Mouse (Mus musculus) lung, adult 2 months (tissue): ENCODE measurements around the gene Mea1. TPM values are rescaled to one million over a fixed set of nuclear protein-coding genes. Genes with fewer than 3 reads are reported as not detected.

Source experiments
- DNase-seq: peaks from one replicate; pipeline ENCODE4 v3.0.0; 2022
- H3K4me1 ChIP-seq: fragments of 200-500 bp; 2 replicates; pipeline ENCODE4 v1.6.1; 2011; ENCODE audit warnings: low read length; ENCODE audit not compliant: control insufficient read depth, insufficient read depth
- H3K4me3 ChIP-seq: fragments of 200-500 bp; replicated peaks from 2 replicates; pipeline ENCODE3; 2011; ENCODE audit warnings: low read depth, mild to moderate bottlenecking, control low read depth, low read length; ENCODE audit errors: extremely low read depth
- CTCF ChIP-seq: fragments of 200-500 bp; IDR thresholded peaks from 2 replicates; pipeline ENCODE4 v1.5.1; 2011; ENCODE audit warnings: mild to moderate bottlenecking, low read length, control low read depth; ENCODE audit not compliant: insufficient read depth
- POLR2A ChIP-seq: fragments of 200-500 bp; IDR thresholded peaks from 2 replicates; pipeline ENCODE4 v1.6.1; 2011; ENCODE audit warnings: low read depth, mild to moderate bottlenecking, control low read depth, low read length, borderline replicate concordance; ENCODE audit errors: extremely low read depth
- WGBS: fragments of 180-500 bp; shearing (Covaris S2); methylation state at CpG from one replicate; pipeline ENCODE4 v1.1.7; 2018; 5-methylcytosine and 5-hydroxymethylcytosine counted together
- polyA plus RNA-seq: library from polyadenylated mRNA; depleted of rRNA; stranded (reverse); fragments of >200 nt; gene quantifications from 2 replicates; pipeline ENCODE4 v1.2.3, GENCODE M21; 2012

Gene Mea1
- polyA plus RNA-seq, 1 experiment = 55.7 TPM

DNA sequence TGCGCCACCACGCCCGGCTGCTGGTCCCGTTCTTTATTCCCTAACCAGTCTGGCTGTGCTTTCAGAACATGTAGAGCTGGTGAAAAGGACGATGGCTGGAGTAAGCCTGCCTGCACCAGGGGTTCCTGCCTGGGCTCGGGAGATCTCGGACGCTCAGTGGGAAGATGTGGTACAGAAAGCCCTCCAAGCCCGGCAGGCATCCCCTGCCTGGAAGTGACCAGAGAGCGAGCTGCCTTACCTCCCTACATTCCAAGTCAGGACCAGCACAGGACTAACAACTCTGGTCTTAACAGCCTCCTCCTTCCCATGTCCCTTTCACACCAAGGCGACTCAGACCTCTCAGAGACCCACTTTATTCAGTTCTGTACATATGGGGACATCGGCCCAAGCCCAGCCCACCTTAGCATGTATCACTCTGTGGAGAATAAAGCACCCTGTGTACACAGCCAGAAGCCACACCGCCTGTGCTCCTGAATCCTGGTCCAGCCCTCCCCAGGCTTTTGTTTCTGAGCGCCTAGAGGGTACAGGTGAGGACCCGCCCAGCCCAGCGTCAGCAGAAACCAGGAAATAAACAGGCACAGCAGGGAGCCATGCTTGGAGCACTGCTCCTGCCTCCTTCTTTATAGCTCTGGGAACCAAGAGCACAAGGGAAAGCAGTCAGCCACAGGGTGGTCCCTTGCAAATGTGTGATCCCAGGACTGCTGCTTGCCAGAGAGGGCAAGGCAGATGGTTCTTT, 4.2 kb downstream of the Mea1 start:
- DNase-seq = peak; percentile 13
- TF ChIP-seq POLR2A (no peak), CTCF (no peak)
- no peak overlapping the region for H3K4me3 ChIP-seq
- WGBS = 87% methylated on average over 16 of the region's 16 CpGs
- H3K4me1 ChIP-seq = peaks cover 6% of the 10 kb centered on the region; the same call in 1 of the 2 replicates

DNA sequence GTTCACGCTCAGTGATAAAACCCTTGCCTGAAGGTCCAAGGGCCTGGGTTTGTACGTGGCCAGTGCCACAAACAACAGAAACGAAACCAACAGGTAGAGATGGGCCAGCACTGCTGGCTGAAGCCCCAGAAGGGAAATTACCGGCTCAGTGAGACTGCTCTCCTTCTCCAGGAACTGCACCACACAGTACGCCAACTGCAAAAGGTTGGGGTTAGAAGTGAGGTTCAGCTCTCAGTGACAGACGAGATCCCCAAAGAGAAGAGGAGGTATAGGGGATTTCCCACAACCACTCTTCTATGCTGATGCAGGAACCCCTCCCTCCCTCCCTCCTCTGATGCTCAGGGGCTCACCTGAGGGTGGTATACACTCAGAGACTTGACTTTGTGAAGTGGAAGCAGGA, 7.3 kb downstream of the Mea1 start:
- no peak for DNase-seq
- Histone ChIP-seq H3K4me3 (no peak overlapping the region), H3K4me1 (peaks cover 4% of the 10 kb centered on the region; the same call in 1 of the 2 replicates)
- TF ChIP-seq POLR2A (no peak), CTCF (no peak)
- WGBS = 86% methylated on average over 6 of the region's 6 CpGs

DNA sequence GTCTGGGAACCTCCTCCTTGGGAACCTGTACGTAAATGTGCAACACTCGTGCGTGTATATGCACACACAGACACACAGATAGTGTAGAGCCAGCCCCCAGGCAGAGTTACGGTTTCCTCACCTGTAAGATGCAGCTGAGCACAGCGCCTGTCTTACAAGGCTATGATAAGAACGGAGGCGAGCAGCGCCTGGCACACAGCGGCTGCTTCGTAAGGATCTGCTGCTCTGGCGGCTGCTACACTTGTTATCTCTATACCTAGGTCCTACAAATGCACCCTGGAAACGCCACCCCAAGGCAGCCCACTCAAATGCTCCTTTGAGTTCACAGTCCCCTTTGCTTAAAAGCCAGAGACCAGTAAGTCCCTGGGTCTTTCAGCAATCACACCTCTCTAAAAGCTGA, 12.1 kb downstream of the Mea1 start:
- 87% methylated on average over 12 of the region's 12 CpGs for WGBS

DNA sequence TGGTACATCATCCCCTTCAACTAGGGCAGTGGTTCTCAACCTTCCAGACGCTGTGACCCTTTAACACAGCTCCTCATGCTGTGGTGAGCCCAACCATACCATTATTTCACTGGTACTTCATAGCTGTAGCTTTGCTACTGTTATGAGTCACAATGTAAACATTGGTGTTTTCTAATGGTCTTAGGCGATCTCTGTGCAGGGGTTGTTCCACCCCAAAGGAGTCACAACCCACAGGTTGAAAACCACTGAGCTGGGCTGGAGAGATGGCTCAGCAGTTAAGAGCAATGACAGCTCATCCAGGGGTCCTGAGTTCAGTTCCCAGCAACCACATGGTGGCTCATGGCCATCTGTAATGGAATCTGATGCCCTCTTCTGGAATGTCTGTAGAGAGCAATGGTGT, 12.8 kb downstream of the Mea1 start:
- TF ChIP-seq POLR2A (no peak), CTCF (no peak)
- no peaks in the 10 kb centered on the region for H3K4me1 ChIP-seq
- H3K4me3 ChIP-seq = no peak overlapping the region
- no peak for DNase-seq
- 77% methylated on average over 2 of the region's 2 CpGs for WGBS

More for the DNA sequence above, 12.1 kb downstream of the Mea1 start:
- DNase-seq = no peak
- H3K4me1 ChIP-seq = no peaks in the 10 kb centered on the region
- no peak for TF ChIP-seq CTCF
- TF ChIP-seq POLR2A = no peak
- no peak overlapping the region for H3K4me3 ChIP-seq

DNA sequence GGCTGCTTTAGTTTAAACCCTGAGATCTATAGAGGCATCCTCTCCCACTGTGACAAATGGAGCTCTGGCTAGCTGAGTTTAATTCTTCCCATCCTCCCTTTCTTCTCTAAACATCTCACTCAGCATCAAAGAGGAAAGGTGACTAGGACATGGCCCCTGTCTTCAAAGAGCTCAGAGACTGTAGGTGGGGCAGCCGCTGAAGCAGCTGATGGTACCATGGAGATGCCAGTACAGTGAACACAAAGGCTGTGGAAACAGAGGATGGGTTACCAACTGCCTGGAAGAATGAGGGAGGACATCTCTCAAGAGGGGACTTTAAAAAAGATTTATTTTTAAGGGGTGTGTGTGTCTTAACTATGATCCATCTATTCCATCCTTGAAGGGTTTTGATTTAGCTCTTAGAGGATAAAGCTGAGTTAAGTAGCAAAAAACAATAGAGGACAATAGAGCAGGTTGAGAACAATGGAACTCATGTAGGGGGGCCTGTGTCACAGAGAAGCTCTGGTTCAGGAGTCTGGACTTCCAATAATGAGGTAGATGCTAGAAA, 16.0 kb downstream of the Mea1 start:
- 64% methylated on average over 1 of the region's 1 CpGs for WGBS

DNA sequence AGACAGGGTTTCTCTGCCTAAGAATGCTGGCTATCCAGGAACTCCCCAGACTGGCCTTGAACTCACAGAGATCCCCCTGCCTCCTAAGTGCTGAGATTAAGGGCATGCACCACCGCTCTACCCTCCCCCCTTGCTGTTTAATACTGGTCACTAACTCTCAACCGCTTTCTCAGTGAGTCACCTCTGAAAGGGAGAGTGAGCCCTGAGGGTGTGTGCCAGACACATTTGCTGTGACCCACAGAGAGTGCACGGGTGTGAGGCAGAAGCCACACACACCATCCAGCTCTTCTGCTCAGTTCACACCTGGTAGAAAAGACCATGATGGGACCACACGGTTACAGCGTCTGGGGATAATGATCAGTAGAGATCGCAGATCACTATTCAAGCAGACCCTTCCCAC, 19.9 kb downstream of the Mea1 start:
- no peak for DNase-seq
- TF ChIP-seq POLR2A (no peak), CTCF (no peak)

More for the DNA sequence above, 16.0 kb downstream of the Mea1 start:
- DNase-seq = no peak
- no peaks in the 10 kb centered on the region for H3K4me1 ChIP-seq
- TF ChIP-seq CTCF (no peak), POLR2A (no peak)
- no peak overlapping the region for H3K4me3 ChIP-seq

DNA sequence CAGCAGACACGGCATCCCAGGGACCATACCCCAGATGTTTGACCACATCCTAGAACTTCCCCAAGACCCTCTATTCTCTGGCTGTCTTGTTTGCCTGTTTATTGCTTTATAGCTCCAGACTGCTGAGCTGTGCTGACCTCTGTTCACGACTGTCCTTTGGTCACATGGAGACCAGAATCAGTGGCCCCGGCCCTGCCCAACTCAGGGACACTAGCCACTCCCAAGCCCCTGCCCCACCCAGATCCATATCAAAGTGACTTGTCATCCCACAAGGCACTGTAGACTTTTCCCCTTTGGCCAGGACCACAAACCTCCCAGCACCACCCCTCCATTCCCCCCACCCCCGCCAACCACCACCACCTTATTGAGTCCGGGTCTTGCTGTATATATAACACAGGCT, 20.7 kb downstream of the Mea1 start:
- Histone ChIP-seq H3K4me3 (no peak overlapping the region), H3K4me1 (peaks cover 8% of the 10 kb centered on the region)
- 75% methylated on average over 5 of the region's 5 CpGs for WGBS
- TF ChIP-seq POLR2A = no peak
- no peak for TF ChIP-seq CTCF
- DNase-seq = no peak

More for the DNA sequence above, 19.9 kb downstream of the Mea1 start:
- peaks cover 4% of the 10 kb centered on the region for H3K4me1 ChIP-seq
- WGBS = 83% methylated on average over 6 of the region's 6 CpGs
- H3K4me3 ChIP-seq = no peak overlapping the region

DNA sequence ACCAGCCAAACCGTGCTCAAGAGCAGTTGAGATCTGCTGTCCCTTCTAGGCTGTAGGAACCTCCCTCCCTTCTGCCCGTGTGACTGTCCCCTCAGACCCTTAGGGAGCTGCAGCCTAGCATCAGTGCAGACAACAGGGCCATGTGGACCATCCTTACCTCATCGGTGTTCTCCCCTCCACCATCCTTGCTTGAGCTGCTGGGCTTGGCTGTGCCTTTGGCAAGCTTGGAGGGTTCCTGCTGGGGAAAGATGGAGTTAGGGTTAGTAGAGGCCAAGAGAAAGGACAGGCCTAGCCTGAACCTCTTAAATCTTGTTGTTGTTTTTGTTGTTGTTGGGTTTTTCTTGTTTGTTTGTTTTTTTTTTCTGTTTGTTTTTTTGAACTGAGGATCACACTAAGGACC, 21.3 kb downstream of the Mea1 start:
- WGBS = 84% methylated on average over 3 of the region's 3 CpGs
- TF ChIP-seq POLR2A (no peak), CTCF (no peak)
- Histone ChIP-seq H3K4me1 (peaks cover 8% of the 10 kb centered on the region), H3K4me3 (no peak overlapping the region)
- no peak for DNase-seq

DNA sequence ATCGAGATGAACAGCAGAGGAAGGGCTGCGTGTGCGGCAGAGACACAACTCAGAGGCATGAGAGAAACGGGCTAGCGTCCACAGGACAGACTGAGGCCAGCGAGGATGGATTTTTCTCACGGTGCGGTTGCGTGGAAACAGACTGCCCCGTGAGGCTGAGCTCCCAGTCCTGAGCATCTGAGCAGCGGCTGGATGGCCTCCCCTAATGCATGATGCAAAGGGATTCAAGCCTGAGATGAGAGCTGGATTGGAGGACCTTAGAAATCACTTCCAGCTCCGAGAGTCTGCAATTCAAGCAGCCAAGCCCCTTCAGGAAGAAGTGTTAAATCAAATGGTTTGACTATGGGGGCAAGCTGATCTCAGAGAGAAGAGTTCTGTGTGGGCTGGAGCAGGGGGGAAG, 22.9 kb downstream of the Mea1 start:
- Histone ChIP-seq H3K4me3 (no peak overlapping the region), H3K4me1 (peaks cover 8% of the 10 kb centered on the region)
- WGBS = 64% methylated on average over 12 of the region's 12 CpGs
- DNase-seq = no peak
- TF ChIP-seq POLR2A (no peak), CTCF (no peak)

DNA sequence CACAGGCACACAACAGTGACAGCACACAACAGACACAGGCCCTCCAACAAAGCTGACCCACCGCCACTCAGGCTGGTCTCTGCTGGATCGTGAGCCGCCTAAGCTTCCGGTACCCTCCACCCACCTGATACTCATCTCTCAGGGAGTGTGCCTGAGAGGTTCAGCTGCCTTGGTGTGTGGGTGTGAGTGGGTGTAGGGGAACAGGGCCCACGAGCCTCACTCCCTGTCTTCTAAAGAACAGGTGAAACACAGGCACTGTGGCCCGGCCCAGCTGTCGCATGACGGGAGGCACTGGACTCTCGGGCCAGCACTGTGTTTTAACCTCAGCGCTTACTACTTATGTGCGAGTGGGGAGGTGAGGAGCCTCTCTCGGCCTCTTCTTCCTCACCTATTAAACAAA, 23.5 kb downstream of the Mea1 start:
- DNase-seq = no peak
- 83% methylated on average over 12 of the region's 12 CpGs for WGBS
- peaks cover 8% of the 10 kb centered on the region for H3K4me1 ChIP-seq
- no peak overlapping the region for H3K4me3 ChIP-seq
- TF ChIP-seq POLR2A (no peak), CTCF (no peak)

DNA sequence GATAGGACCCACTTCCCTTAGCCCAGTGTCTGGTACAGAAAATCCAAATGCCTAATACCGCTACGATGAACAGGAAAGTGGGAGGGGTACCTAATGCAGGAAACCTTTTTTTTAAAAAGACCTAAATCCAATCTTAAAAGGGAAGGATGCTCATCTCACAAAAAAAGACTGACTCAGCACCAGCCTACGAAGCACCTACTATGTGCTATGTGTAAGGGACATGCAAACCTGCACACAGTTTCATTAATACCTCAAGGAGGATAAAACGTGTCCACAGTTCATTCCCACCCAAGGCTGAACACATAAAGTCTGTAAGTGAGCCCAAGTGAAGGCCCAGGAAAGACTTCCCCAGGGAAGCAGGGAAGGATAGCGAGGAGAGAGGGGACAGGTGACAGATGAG, 23.9 kb downstream of the Mea1 start:
- H3K4me1 ChIP-seq = peaks cover 8% of the 10 kb centered on the region
- no peak for DNase-seq

More for the DNA sequence above, 23.9 kb downstream of the Mea1 start:
- no peak overlapping the region for H3K4me3 ChIP-seq
- TF ChIP-seq POLR2A = no peak
- no peak for TF ChIP-seq CTCF
- WGBS = 81% methylated on average over 5 of the region's 5 CpGs
